Mouse (Mus musculus) heart, embryonic 12.5 days (tissue): ENCODE results near the gene Ccr6. TPM values are rescaled to one million over a fixed set of nuclear protein-coding genes. Genes with fewer than 3 reads are reported as not detected.
"Not testable (repeated sequence)": the region's sequence is repeated elsewhere in the genome, so short reads cannot be mapped to it uniquely, and the experiment has no call there.

Experiments
- ATAC-seq: fragments of 200-750 bp; cut with Nextera tagmentation; 2 replicates; pipeline ENCODE4 v1.8.0; 2017; ENCODE audit warnings: moderate TSS enrichment, moderate library complexity; ENCODE audit not compliant: insufficient number of reproducible peaks, low FRiP score
- H3K27ac ChIP-seq: fragments of 300-500 bp; sonication (generic); 2 replicates; pipeline ENCODE4 v1.5.1; 2016; ENCODE audit warnings: mild to moderate bottlenecking, moderate library complexity; ENCODE audit not compliant: poor library complexity, severe bottlenecking
- H3K27me3 ChIP-seq: fragments of 300-500 bp; sonication (generic); replicated peaks from 2 replicates; pipeline ENCODE4 v1.6.1; 2016; ENCODE audit warnings: mild to moderate bottlenecking, moderate library complexity
- H3K36me3 ChIP-seq: fragments of 300-500 bp; sonication (generic); 2 replicates; pipeline ENCODE4 v1.6.1; 2016; ENCODE audit warnings: mild to moderate bottlenecking, moderate library complexity
- H3K4me1 ChIP-seq: fragments of 300-500 bp; sonication (generic); replicated peaks from 2 replicates; pipeline ENCODE4 v1.6.1; 2016; ENCODE audit warnings: mild to moderate bottlenecking
- H3K4me2 ChIP-seq: fragments of 300-500 bp; sonication (generic); 2 replicates; pipeline ENCODE4 v1.6.1; 2016; ENCODE audit warnings: mild to moderate bottlenecking, moderate library complexity
- H3K4me3 ChIP-seq: fragments of 300-500 bp; sonication (generic); 2 replicates; pipeline ENCODE4 v1.5.1; 2016; ENCODE audit warnings: mild to moderate bottlenecking
- H3K9ac ChIP-seq: fragments of 300-500 bp; sonication (generic); 2 replicates; pipeline ENCODE4 v1.6.1; 2016; ENCODE audit warnings: mild to moderate bottlenecking, moderate library complexity
- H3K9me3 ChIP-seq: fragments of 300-500 bp; sonication (generic); replicated peaks from 2 replicates; pipeline ENCODE4 v1.6.1; 2016; ENCODE audit warnings: mild to moderate bottlenecking, moderate library complexity
- WGBS: fragments of 180-500 bp; shearing (Covaris S2); methylation state at CpG from one replicate; pipeline ENCODE4 v1.1.7; 2016; 5-methylcytosine and 5-hydroxymethylcytosine counted together
- polyA plus RNA-seq: library from polyadenylated mRNA; unstranded; fragments of >200 nt; fragmentation: Nextera tagmentation; extraction: Ambion mirVana; gene quantifications from 2 replicates; pipeline ENCODE4 v1.2.1, GENCODE M21; 2016

The Ccr6 gene
- not detected in 2 replicates for polyA plus RNA-seq

DNA sequence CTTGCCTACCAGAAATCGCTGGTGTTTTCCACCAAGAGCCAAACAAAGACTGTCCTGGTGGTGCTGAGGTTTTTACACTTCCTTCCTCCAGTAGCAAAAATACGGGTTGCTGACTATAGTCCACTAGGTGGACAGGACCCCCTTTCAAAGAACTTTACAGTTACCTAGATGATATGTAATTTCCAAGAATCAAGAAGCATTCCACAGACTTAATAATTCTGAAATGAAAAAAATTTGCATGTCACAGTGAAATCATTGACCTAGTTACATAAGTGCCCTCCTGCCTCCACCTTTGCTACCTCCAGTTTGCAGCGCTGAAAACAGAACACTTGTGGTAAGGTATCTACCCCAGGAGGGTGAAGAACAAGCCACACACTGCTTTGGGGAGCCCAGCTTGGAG is at the start of gene Ccr6:
Ccr6 (plus strand) TSS at position 301 of the 400 bp plus-strand sequence.
- H3K36me3 ChIP-seq, result no peaks in the 10 kb centered on the region
- no peak within 1 kb of the TSS for H3K4me2 ChIP-seq
- H3K4me1 ChIP-seq, result peaks cover 5% of the 10 kb centered on the region; the same call in 1 of the 2 replicates
- no peak within 1 kb of the TSS for H3K9ac ChIP-seq
- no peak for ATAC-seq
- WGBS, result 67% methylated on average over 3 of the region's 3 CpGs
- no peak within 1 kb of the TSS for H3K27ac ChIP-seq
- H3K9me3 ChIP-seq, result no peaks in the 10 kb centered on the region
- peaks cover 11% of the 10 kb centered on the region for H3K27me3 ChIP-seq
- H3K4me3 ChIP-seq, result no peak within 1 kb of the TSS

GRCm38 (mm10) chr17:8193678-8194077 is 42.2 kb upstream of the Ccr6 start:
- Histone ChIP-seq H3K9ac (no peak overlapping the region), H3K4me2 (no peak overlapping the region), H3K4me1 (peaks cover 7% of the 10 kb centered on the region), H3K9me3 (no peaks in the 10 kb centered on the region), H3K27ac (peak overlapping the region; percentile 26), H3K4me3 (no peak overlapping the region), H3K36me3 (peaks cover 47% of the 10 kb centered on the region), H3K27me3 (no peaks in the 10 kb centered on the region)
- 60% methylated on average over 8 of the region's 8 CpGs for WGBS
- ATAC-seq, result no peak

GRCm38 (mm10) chr17:8195685-8196376 is 40.0 kb upstream of the Ccr6 start:
- H3K27ac ChIP-seq, result no peak overlapping the region
- no peaks in the 10 kb centered on the region; the same call in 1 of the 2 replicates for H3K4me1 ChIP-seq
- H3K27me3 ChIP-seq, result no peaks in the 10 kb centered on the region
- 77% methylated on average over 8 of the region's 8 CpGs for WGBS
- no peaks in the 10 kb centered on the region for H3K9me3 ChIP-seq
- no peak overlapping the region for H3K4me3 ChIP-seq
- H3K4me2 ChIP-seq, result no peak overlapping the region
- no peak for ATAC-seq
- peaks cover 34% of the 10 kb centered on the region for H3K36me3 ChIP-seq
- no peak overlapping the region for H3K9ac ChIP-seq

GRCm38 (mm10) chr17:8197652-8198051 is 38.2 kb upstream of the Ccr6 start:
- Histone ChIP-seq H3K4me1 (no peaks in the 10 kb centered on the region; the same call in 1 of the 2 replicates), H3K36me3 (peaks cover 25% of the 10 kb centered on the region), H3K4me2 (no peak overlapping the region), H3K27ac (no peak overlapping the region), H3K27me3 (no peaks in the 10 kb centered on the region), H3K9ac (no peak overlapping the region), H3K9me3 (no peaks in the 10 kb centered on the region), H3K4me3 (no peak overlapping the region)
- WGBS, result 69% methylated on average over 3 of the region's 3 CpGs
- ATAC-seq, result no peak

GRCm38 (mm10) chr17:8199067-8199935 is 36.5 kb upstream of the Ccr6 start:
- Histone ChIP-seq H3K9ac (no peak overlapping the region), H3K4me2 (no peak overlapping the region), H3K4me1 (no peaks in the 10 kb centered on the region; the same call in 1 of the 2 replicates), H3K27ac (no peak overlapping the region), H3K36me3 (peaks cover 21% of the 10 kb centered on the region), H3K9me3 (no peaks in the 10 kb centered on the region), H3K4me3 (no peak overlapping the region), H3K27me3 (no peaks in the 10 kb centered on the region)
- WGBS, result 83% methylated on average over 11 of the region's 11 CpGs
- ATAC-seq, result no peak

GRCm38 (mm10) chr17:8199936-8200330 is 35.9 kb upstream of the Ccr6 start:
- Histone ChIP-seq H3K36me3 (peaks cover 16% of the 10 kb centered on the region), H3K27me3 (no peaks in the 10 kb centered on the region), H3K9ac (no peak overlapping the region), H3K27ac (no peak overlapping the region), H3K4me3 (no peak overlapping the region), H3K4me1 (no peaks in the 10 kb centered on the region), H3K4me2 (no peak overlapping the region), H3K9me3 (no peaks in the 10 kb centered on the region)
- ATAC-seq, result no peak
- WGBS, result 80% methylated on average over 1 of the region's 1 CpGs

DNA sequence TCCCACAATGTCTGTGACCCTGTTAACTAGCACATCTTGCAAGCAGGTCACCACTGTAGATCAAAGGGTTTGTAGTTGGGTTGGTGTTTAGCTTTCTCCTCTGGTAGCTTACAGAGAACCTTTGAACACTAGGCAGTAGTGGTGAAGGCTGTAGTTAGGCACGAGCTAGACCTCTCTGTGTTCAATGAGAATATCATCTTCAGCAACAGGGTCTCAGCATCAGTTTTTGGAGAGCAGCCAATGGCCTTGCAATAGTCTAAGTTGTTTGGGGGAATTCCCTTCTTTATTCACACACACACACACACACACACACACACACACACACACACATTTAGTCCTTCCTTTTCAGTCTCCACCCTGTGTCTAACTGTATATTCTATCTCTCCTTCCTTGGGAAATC is 32.4 kb upstream of the Ccr6 start:
- H3K4me2 ChIP-seq, result no peak overlapping the region
- H3K9ac ChIP-seq, result no peak overlapping the region
- no peaks in the 10 kb centered on the region for H3K4me1 ChIP-seq
- WGBS, result 54% methylated on average over 1 of the region's 1 CpGs
- no peak overlapping the region for H3K4me3 ChIP-seq
- ATAC-seq, result no peak
- H3K27me3 ChIP-seq, result 0 out of 2 replicates have a peak, but pooled peaks cover 4% of the 10 kb centered on the region
- no peak overlapping the region for H3K27ac ChIP-seq
- H3K9me3 ChIP-seq, result no peaks in the 10 kb centered on the region
- no peaks in the 10 kb centered on the region for H3K36me3 ChIP-seq

DNA sequence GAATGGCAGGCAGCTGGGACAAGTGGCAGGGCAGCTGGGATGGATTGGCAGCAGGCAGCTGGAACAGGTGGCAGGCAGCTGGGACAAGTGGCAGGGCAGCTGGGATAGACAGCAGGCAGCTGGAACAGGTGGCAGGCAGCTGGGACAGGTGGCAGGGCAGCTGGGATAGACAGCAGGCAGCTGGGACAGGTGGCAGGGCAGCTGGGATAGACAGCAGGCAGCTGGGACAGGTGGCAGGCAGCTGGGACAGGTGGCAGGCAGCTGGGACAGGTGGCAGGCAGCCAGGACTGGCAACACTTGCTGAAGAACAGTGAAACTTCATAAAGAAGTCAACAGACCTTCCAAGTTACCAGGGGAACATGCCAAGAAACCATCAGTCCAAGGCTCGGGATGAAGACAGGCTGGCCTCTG is 30.6 kb upstream of the Ccr6 start:
- 76% methylated on average over 1 of the region's 1 CpGs for WGBS
- H3K27me3 ChIP-seq, H3K9ac ChIP-seq, H3K4me2 ChIP-seq, H3K4me1 ChIP-seq, H3K36me3 ChIP-seq, H3K4me3 ChIP-seq, H3K27ac ChIP-seq, H3K9me3 ChIP-seq, ATAC-seq: not testable (repeated sequence)

GRCm38 (mm10) chr17:8206691-8207090 is 29.2 kb upstream of the Ccr6 start:
- no peaks in the 10 kb centered on the region for H3K9me3 ChIP-seq
- ATAC-seq, result no peak
- 0 out of 2 replicates have a peak, but pooled peaks cover 11% of the 10 kb centered on the region for H3K27me3 ChIP-seq
- H3K4me1 ChIP-seq, result no peaks in the 10 kb centered on the region
- no peak overlapping the region for H3K27ac ChIP-seq
- no peak overlapping the region for H3K4me3 ChIP-seq
- no peak overlapping the region for H3K9ac ChIP-seq
- WGBS, result 70% methylated on average over 5 of the region's 5 CpGs
- no peak overlapping the region for H3K4me2 ChIP-seq
- H3K36me3 ChIP-seq, result no peaks in the 10 kb centered on the region

- no peaks in the 10 kb centered on the region for H3K4me1 ChIP-seq
- no peaks in the 10 kb centered on the region for H3K9me3 ChIP-seq
- H3K4me3 ChIP-seq, result no peak overlapping the region
- 80% methylated on average over 2 of the region's 2 CpGs for WGBS
- H3K27ac ChIP-seq, result no peak overlapping the region
- no peaks in the 10 kb centered on the region for H3K36me3 ChIP-seq
- ATAC-seq, result no peak
- H3K4me2 ChIP-seq, result no peak overlapping the region
- H3K27me3 ChIP-seq, result 0 out of 2 replicates have a peak, but pooled peaks cover 14% of the 10 kb centered on the region
- H3K9ac ChIP-seq, result no peak overlapping the region
These were observed 26.1 kb upstream of the Ccr6 start for GRCm38 (mm10) chr17:8209696-8210095.

- Histone ChIP-seq H3K4me3 (no peak overlapping the region), H3K4me1 (no peaks in the 10 kb centered on the region)
- 64% methylated on average over 3 of the region's 3 CpGs for WGBS
These were observed 25.7 kb upstream of the Ccr6 start for GRCm38 (mm10) chr17:8210170-8210569.

More at GRCm38 (mm10) chr17:8210170-8210569, 25.7 kb upstream of the Ccr6 start:
- no peak overlapping the region for H3K9ac ChIP-seq
- H3K4me2 ChIP-seq, result no peak overlapping the region
- no peak overlapping the region for H3K27ac ChIP-seq
- H3K27me3 ChIP-seq, result 0 out of 2 replicates have a peak, but pooled peaks cover 14% of the 10 kb centered on the region
- no peaks in the 10 kb centered on the region for H3K36me3 ChIP-seq
- no peaks in the 10 kb centered on the region for H3K9me3 ChIP-seq
- no peak for ATAC-seq
